Mouse (Mus musculus) liver, embryonic 14.5 days (tissue): ENCODE measurements around the gene Itgb3. TPM values are rescaled to one million over a fixed set of nuclear protein-coding genes. Genes with fewer than 3 reads are reported as not detected.

ENCODE experiments used
- ATAC-seq: fragments of 200-750 bp; cut with Nextera tagmentation; 2 replicates; pipeline ENCODE4 v1.8.0; 2017; ENCODE audit warnings: moderate number of reproducible peaks, mild to moderate bottlenecking, moderate library complexity; ENCODE audit not compliant: insufficient read depth
- DNase-seq, 3 experiments: peaks; one replicate each; pipeline ENCODE4 v3.0.0-alpha.2; 2012 to 2013; ENCODE audit warnings: low read depth in 3 of 3, low spot score in 3 of 3
- H3K27ac ChIP-seq: fragments of 300-500 bp; sonication (generic); 2 replicates; pipeline ENCODE4 v1.5.1; 2014; ENCODE audit warnings: moderate library complexity, mild to moderate bottlenecking, control low read depth, inconsistent platforms
- H3K27me3 ChIP-seq: fragments of 300-500 bp; sonication (generic); 2 replicates; pipeline ENCODE4 v1.6.1; 2014; ENCODE audit warnings: mild to moderate bottlenecking, low read length, moderate library complexity; ENCODE audit not compliant: control insufficient read depth, insufficient read depth
- H3K36me3 ChIP-seq: fragments of 300-500 bp; sonication (generic); replicated peaks from 2 replicates; pipeline ENCODE4 v1.6.1; 2014; ENCODE audit warnings: low read depth; ENCODE audit not compliant: control insufficient read depth, insufficient read depth
- H3K4me1 ChIP-seq, 2 experiments: fragments of 200-500 bp in 1 of 2; fragments of 300-500 bp in 1 of 2; sonication (generic) in 1 of 2; replicated peaks; 2 replicates each; pipeline ENCODE4 v1.6.1; 2012 to 2014; ENCODE audit warnings: antibody characterized with exemption in 1 of 2, inconsistent platforms in 1 of 2, low read length in 1 of 2; ENCODE audit not compliant: control insufficient read depth in 2 of 2, insufficient read depth in 2 of 2
- H3K4me2 ChIP-seq: fragments of 300-500 bp; sonication (generic); 2 replicates; pipeline ENCODE4 v1.6.1; 2014; ENCODE audit warnings: low read depth, mild to moderate bottlenecking, control low read depth, moderate library complexity
- H3K4me3 ChIP-seq, 2 experiments: fragments of 200-500 bp in 1 of 2; fragments of 300-500 bp in 1 of 2; sonication (generic) in 1 of 2; 2 replicates each; pipeline ENCODE4 v1.5.1; 2012 to 2014; ENCODE audit warnings: low read depth in 2 of 2, low read length in 2 of 2, mild to moderate bottlenecking in 2 of 2, control low read depth in 1 of 2, inconsistent platforms in 1 of 2, moderate library complexity in 1 of 2; ENCODE audit not compliant: insufficient read depth in 1 of 2
- H3K9ac ChIP-seq: fragments of 300-500 bp; sonication (generic); replicated peaks from 2 replicates; pipeline ENCODE4 v1.6.1; 2014; ENCODE audit warnings: mild to moderate bottlenecking, control low read depth, moderate library complexity
- H3K9me3 ChIP-seq: fragments of 300-500 bp; sonication (generic); 2 replicates; pipeline ENCODE4 v1.6.1; 2016; ENCODE audit warnings: low read length, mixed read lengths; ENCODE audit not compliant: control insufficient read depth
- CTCF ChIP-seq: IDR thresholded peaks from 2 replicates; pipeline ENCODE4 v1.5.1; 2016; ENCODE audit warnings: antibody characterized with exemption, low read depth, control low read depth
- EP300 ChIP-seq: IDR thresholded peaks from 2 replicates; pipeline ENCODE4 v1.6.1; 2016; ENCODE audit warnings: antibody characterized with exemption, low read depth
- WGBS: fragments of 180-500 bp; shearing (Covaris S2); extraction: QIAGEN DNeasy Blood & Tissue Kit; methylation state at CpG from one replicate; pipeline ENCODE4 v1.1.7; 2014; ENCODE audit not compliant: insufficient replicate concordance; 5-methylcytosine and 5-hydroxymethylcytosine counted together
- polyA plus RNA-seq, 2 experiments: library from polyadenylated mRNA; depleted of rRNA in 1 of 2; stranded (reverse) in 1 of 2; unstranded in 1 of 2; fragments of >200 nt; fragmentation: Nextera tagmentation in 1 of 2; extraction: Ambion mirVana in 1 of 2; gene quantifications; 2 replicates each; pipeline versions ENCODE4 v1.2.1 to v1.2.3; 2012 to 2014

Itgb3 gene
- polyA plus RNA-seq, 2 experiments: 5.7 to 11.2 TPM

GRCm38 (mm10) chr11:104582630-104583364 lies 25.0 kb upstream of the Itgb3 start:
- no peak overlapping the region for H3K27ac ChIP-seq

GRCm38 (mm10) chr11:104585495-104585894 lies 22.3 kb upstream of the Itgb3 start:
- WGBS: 68% methylated on average over 5 of the region's 5 CpGs
- DNase-seq: no peak
- no peak overlapping the region for H3K9ac ChIP-seq
- H3K4me2 ChIP-seq: no peak overlapping the region
- H3K36me3 ChIP-seq: no peaks in the 10 kb centered on the region
- H3K9me3 ChIP-seq: no peaks in the 10 kb centered on the region
- no peak overlapping the region for H3K27ac ChIP-seq
- no peak for ATAC-seq
- no peak overlapping the region for H3K4me3 ChIP-seq
- TF ChIP-seq CTCF (peak; percentile 31), EP300 (no peak)
- peaks cover 7% of the 10 kb centered on the region; the same call in 1 of the 2 replicates for H3K27me3 ChIP-seq
- H3K4me1 ChIP-seq: no peaks in the 10 kb centered on the region

More at GRCm38 (mm10) chr11:104582630-104583364, 25.0 kb upstream of the Itgb3 start:
- Histone ChIP-seq H3K27me3 (peaks cover 7% of the 10 kb centered on the region; the same call in 1 of the 2 replicates), H3K36me3 (no peaks in the 10 kb centered on the region), H3K4me1 (no peaks in the 10 kb centered on the region), H3K4me2 (no peak overlapping the region), H3K4me3 (no peak overlapping the region), H3K9me3 (no peaks in the 10 kb centered on the region), H3K9ac (no peak overlapping the region)
- ATAC-seq (no peak), DNase-seq (no peak)
- TF ChIP-seq CTCF: no peak
- TF ChIP-seq EP300: no peak
- WGBS: 31% methylated on average over 13 of the region's 13 CpGs

GRCm38 (mm10) chr11:104587904-104588303 lies 19.9 kb upstream of the Itgb3 start:
- Histone ChIP-seq H3K27me3 (no peaks in the 10 kb centered on the region), H3K27ac (no peak overlapping the region), H3K4me3 (no peak overlapping the region), H3K4me2 (no peak overlapping the region), H3K9me3 (no peaks in the 10 kb centered on the region), H3K4me1 (no peaks in the 10 kb centered on the region), H3K9ac (no peak overlapping the region), H3K36me3 (no peaks in the 10 kb centered on the region)
- TF ChIP-seq EP300 (no peak), CTCF (no peak)
- ATAC-seq (no peak), DNase-seq (no peak)
- 84% methylated on average over 9 of the region's 9 CpGs for WGBS

GRCm38 (mm10) chr11:104588513-104588912 lies 19.3 kb upstream of the Itgb3 start:
- H3K4me3 ChIP-seq: no peak overlapping the region
- no peak overlapping the region for H3K9ac ChIP-seq
- H3K4me1 ChIP-seq: no peaks in the 10 kb centered on the region
- no peaks in the 10 kb centered on the region for H3K27me3 ChIP-seq
- no peak for ATAC-seq
- DNase-seq: no peak
- no peak for TF ChIP-seq CTCF
- TF ChIP-seq EP300: no peak
- no peaks in the 10 kb centered on the region for H3K9me3 ChIP-seq
- H3K4me2 ChIP-seq: no peak overlapping the region
- no peaks in the 10 kb centered on the region for H3K36me3 ChIP-seq
- 63% methylated on average over 2 of the region's 2 CpGs for WGBS
- H3K27ac ChIP-seq: no peak overlapping the region

GRCm38 (mm10) chr11:104589570-104589969 lies 18.2 kb upstream of the Itgb3 start:
- no peaks in the 10 kb centered on the region for H3K9me3 ChIP-seq
- no peak overlapping the region for H3K27ac ChIP-seq
- H3K4me1 ChIP-seq: no peaks in the 10 kb centered on the region
- H3K9ac ChIP-seq: no peak overlapping the region
- no peaks in the 10 kb centered on the region for H3K36me3 ChIP-seq
- no peak overlapping the region for H3K4me2 ChIP-seq
- TF ChIP-seq EP300 (no peak), CTCF (no peak)
- ATAC-seq (no peak), DNase-seq (no peak)
- H3K27me3 ChIP-seq: no peaks in the 10 kb centered on the region
- no peak overlapping the region for H3K4me3 ChIP-seq
- WGBS: 68% methylated on average over 1 of the region's 1 CpGs
